Mouse (Mus musculus): Measurements from ENCODE around the gene Hlcs.
"Not testable (repeated sequence)": the region's sequence is repeated elsewhere in the genome, so short reads cannot be mapped to it uniquely, and the experiment has no call there.

Hlcs gene

DNA sequence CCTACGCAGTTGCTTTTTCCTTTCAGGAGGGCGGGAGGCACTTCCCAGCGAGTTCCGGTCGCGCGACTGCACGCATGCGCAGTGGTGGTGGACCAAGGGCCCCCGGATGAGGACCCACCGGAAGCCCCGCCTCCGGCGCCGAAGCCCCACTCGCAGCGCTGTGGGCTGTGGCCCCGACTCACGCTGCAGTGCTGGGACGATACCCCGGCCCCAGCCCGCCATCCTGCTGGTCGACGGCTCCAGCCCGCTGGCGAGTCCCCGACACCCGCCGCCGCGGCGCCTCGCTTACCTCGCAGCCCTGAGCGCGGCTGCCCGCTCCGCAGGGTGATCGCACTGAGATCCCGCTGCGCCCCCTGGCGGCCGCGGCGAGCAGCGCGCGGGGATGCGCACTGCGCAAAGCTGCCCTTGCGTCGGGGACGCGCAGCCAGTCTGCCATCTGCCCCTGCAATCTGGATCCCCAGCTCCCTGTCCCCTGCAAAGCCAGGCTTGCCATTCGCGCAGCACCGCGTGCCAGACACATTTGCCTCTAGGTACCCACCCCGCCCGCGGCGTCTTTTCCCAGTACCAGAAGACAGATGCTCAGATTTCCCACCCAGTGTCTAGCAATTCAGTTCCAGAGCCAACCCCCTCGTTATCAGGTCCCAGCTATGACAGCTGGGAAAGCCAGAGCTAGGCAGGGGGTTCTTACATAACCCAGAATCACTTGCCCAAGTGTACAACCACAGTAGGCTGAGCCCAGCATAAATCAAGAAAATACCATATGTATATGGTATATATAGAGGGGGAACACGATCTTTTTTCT, at the start of gene Hlcs:
Hlcs (minus strand) TSS at position 343 of the 802 bp plus-strand sequence.
- peak; percentile 99 for DNase-seq (ENCODE audit: low read depth, low spot score)

- DNase-seq (ENCODE audit: low read depth, low spot score): no peak
Measured at GRCm38 (mm10) chr16:94362174-94362873, 49.0 kb upstream of the Hlcs start.

DNA sequence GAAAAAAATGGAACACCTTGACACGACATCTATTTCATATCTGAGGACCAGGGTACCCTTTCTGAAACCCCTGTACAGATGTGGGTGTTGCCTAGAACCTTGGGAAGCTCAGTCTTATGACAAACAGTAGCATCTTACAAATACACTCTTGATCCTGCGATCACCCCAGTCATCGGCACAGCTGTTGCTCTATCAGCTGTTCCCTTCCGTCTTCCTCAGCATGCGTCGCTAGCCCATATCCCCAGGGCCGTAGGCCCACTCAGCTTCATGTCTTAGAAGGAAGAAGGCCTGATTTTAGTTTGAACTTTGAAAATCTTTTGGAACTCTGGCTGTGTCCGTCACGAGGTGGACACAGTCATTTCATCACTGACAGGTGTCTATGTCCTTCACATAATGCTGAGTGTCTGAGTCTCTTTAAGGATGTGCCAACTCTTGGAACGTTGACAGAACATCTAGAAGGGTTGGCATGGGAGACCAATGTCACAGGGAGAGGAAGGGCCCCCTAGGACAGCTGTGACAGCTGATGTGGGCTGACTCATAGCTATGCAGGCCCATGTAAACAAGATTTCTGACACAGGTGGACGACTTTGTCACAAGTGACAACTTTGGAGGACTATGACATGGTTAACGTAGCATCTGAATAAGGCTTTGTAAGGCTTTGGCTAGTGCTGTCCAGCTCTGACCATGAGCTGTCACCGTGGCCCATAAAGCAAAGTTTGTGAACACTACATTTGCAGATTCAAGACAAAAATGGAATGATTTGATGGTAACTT, 47.4 kb upstream of the Hlcs start:
- DNase-seq (ENCODE audit: low read depth, low spot score): no peak

DNA sequence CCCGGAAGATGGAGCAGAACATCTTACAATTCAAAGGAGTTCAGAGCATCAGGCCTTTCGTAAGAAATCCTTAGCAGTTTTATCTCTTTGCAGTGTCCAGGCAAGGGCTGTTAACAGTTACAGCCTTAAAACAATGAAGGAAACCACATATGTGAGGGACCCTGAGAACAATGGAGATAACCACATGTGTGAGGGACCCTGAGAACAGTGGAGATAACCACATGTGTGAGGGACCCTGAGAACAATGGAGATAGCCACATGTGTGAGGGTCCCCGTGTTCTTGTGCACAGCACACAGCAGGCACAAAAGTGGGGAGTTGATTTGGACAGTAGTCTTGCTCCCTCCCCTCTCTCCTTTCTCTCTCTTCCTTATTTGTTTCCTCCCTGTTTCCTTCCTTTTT, 44.7 kb upstream of the Hlcs start:
- DNase-seq (ENCODE audit: low read depth, low spot score): no peak

GRCm38 (mm10) chr16:94356776-94357494, 43.6 kb upstream of the Hlcs start:
- DNase-seq (ENCODE audit: low read depth, low spot score): no peak

DNA sequence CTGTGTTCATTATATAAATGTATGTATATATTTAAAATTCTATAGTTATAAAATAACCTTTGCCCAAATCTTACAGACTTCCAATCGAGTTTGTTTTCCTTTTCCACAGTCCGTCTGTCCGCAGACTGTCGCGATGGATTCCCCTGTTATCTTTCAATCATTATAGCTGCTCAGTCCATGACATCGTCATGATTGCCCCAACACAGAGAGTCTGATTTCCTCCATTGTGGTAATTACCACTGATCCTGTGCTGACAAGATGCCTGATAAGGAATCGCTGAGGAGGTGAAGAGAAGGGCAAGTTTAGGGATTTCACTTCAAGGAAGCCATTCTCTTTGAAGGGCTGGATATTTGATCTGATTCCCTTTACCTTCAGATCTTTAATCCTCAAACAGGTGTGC, 42.7 kb upstream of the Hlcs start:
- DNase-seq (ENCODE audit: low read depth, low spot score): no peak

GRCm38 (mm10) chr16:94354450-94354849, 41.1 kb upstream of the Hlcs start:
- DNase-seq (ENCODE audit: low read depth, low spot score): peak; percentile 85

DNA sequence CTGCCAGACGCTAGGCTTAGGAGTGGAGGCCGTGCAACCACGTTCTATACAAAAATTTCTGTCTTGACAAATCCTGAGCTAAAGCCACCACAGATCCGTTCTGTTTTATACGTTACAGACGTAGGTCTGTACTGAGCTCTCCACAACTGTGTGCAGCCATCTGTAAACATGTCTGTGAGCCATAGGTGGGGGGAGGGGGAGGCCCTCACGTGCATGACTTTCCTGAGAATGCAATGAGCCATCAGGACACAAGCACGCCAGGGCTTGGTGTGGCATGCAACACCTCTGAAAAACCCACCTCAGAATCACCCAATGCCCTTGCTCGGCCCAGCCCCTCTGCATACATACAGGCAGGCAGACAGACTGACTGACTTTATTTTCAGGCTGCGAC, 36.9 kb upstream of the Hlcs start:
- DNase-seq (ENCODE audit: low read depth, low spot score): no peak

DNA sequence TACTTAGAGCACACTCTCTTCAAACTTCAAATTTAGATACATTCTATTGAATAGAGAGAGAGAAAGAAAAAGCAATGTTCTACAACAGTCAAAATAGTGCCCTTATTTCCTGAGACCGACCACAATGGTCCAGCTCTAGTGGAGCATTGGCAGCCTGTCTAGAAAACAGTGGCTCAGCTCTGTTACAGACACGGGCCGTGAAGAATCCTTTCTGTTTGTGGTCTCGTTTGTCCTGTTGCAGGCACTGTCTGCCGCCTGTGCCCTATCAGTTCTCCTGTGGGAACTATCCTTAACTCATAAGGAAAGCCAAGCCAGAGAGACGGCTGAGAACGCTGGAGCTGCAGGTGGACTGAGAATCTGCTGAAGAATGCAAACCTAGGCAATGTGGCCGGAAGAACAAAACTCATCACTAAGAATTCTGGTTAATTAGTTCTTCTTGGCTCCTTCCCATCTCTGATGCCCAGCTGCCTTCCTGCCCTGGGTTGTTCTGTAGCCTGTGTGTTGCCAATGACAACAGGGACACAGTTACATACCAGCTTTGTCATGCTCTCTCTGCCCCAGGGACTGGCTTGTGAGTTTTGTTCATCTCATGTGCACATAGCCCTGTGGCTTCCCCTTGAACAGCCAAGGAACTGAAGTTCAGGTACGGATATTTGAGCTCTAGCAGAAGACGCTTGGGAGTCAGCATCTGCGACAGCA, 36.4 kb upstream of the Hlcs start:
- no peak for DNase-seq (ENCODE audit: low read depth, low spot score)

DNA sequence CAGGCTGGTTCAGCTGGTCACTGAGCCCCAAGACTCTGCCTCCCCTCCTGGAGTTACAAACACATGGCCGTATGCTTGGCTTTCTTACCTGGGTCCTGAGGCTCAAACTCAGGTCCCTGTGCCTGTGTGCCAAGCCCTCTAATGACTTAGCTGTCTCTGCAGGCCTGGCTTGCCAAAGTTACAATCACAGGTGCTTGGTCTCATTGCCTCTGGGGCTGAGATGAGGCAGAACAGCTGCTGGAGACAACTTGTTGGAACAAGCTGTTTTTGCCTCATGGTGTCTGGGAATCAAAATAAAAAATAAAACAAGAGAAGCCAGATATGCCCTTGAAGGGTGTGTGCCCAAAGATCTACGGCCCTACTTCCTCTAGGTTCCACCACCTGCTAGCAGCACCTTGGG, 35.4 kb upstream of the Hlcs start:
- DNase-seq (ENCODE audit: low read depth, low spot score): no peak

GRCm38 (mm10) chr16:94347080-94347731, 33.8 kb upstream of the Hlcs start:
- DNase-seq (ENCODE audit: low read depth, low spot score): no peak

DNA sequence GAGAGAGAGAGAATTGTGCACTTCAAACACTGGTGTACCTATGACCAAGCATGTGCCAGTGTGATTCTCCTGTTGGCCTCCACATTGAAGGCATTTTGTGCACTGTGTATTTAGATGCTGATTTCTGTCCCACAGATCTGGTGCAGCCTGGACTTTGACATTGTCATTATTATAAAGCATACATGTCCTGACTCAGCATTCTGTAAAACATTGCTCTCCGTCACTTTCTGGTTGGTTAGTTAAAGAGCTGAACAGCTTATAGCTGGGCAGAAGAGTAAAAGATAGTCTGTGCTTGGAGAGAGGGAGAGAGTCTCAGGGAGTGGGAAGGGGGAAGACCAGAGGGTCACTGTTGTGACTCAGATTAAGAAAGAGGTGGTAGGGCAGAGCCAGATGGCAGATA, 32.4 kb upstream of the Hlcs start:
- DNase-seq (ENCODE audit: low read depth, low spot score): no peak

DNA sequence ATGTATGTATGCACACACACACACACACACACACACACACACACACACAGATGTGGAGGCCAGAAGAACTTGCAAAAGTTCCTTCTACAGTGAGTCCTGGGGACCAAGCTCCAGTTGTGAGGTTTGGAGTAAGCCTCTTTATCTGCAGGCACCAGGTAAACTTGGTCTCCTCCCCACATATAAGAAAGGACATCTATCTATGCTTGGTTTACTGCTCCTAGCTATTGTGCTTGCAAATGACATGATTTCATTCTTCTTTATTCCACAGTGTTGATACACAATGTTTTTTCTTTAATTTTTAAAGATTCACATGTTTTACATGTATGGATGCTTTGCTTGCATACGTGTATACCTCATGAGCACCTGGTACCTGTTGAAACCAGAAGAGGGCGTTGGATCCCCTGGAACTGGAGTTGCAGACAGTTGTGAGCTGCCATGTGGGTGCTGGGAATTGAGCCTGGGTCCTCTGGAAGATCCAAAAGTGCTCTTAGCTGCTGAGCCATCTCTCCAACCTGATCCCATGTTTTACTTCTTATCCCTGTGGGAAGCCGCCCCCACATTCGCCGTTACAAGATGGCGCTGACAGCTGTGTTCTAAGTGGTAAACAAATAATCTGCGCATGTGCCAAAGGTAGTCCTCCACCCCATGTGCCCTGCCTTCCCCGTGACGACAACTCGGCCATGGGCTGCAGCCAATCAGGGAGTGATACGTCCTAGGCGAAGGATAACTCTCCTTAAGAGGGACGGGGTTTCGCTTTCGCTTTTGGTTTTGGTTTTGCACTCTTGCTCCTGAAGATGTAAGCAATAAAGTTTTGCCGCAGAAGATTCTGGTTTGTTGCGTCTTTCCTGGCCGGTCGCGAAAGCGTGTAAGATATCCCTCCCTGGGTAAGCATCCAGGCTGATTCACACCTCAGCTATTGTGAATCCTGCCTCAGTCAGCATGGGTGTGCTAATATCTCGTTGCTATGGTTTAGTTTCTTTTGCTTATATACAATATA, 26.1 kb upstream of the Hlcs start:
- DNase-seq (ENCODE audit: low read depth, low spot score): not testable (repeated sequence)

DNA sequence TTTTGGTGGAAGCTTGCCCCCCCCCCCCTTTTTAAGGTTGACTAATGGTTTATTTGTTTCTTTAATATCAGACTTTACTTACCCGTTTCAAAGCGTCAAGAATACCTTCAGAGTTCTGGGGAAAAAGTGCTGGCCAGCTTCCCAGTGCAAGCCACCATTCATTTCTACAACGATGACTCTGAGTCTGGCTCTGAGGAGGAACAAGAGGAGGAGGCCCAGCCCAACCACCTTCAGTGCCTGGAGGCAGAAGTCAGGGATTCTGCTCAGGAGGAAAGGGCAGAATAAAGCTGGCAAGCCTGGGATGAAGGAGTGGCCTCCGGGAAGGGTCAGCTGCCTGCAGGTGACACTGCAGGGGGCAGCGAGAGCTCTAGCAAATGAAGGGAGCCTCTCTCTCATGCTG, 22.3 kb upstream of the Hlcs start:
- DNase-seq (ENCODE audit: low read depth, low spot score): no peak

DNA sequence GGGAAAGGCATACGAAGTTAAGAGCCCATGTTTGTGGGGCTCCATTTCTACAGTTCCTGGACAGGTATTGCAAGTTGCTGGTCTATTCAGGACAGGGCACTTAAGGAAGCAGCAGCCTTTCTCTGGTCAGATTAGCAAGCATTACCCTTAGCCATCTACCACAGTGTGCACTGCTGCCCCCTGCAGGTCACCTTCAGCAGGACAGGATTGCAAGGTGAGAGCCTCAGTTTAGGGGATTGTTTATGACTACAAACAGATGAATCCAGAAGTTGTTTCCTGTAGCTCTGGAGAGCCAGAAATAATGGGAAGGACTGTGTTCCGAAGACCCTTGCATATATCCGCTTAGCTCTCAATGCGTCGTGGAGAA, 18.5 kb upstream of the Hlcs start:
- peak; percentile 88 for DNase-seq (ENCODE audit: low read depth, low spot score)

DNA sequence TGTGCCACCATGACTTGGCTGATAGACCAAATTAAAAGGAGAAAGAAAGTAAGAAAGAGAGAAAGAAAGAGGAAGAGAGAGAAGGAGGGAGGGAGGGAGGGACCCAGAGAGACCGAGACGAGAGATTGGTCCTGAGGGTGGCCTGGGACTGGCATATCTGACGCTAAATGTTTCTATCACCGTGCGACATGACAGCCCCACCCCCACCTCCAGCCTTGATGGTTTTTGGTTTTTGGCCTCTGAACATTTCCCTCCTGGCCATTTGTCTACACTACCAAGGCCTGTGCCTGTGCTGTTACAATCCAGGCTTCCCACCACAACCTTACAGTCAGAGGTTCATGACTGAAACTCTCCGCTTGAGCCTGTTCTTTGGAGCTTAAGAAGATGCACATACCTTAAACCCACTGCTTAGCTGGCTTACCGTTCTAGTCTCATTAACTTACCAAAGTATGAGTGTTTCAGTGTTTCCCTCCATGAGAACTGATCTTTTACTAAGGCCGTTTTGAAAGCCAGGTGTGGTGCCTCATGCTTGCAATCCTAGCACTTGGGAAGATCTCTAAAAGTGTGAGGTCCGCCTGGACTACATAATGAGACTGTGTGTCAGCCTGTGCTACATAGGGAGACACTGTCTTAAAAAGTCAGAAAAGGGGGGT, 18.0 kb upstream of the Hlcs start:
- DNase-seq (ENCODE audit: low read depth, low spot score): no peak

- DNase-seq (ENCODE audit: low read depth, low spot score): no peak
Measured at GRCm38 (mm10) chr16:94330429-94330828, 17.1 kb upstream of the Hlcs start.

GRCm38 (mm10) chr16:94328881-94329867, 15.8 kb upstream of the Hlcs start:
- peak; percentile 46 for DNase-seq (ENCODE audit: low read depth, low spot score)
